Mouse (Mus musculus) liver, postnatal 0 days (tissue): ENCODE measurements around the gene Galnt10.

Source experiments
- CTCF ChIP-seq: sonication (generic); IDR thresholded peaks from 2 replicates; pipeline ENCODE4 v1.5.1; 2016; ENCODE audit warnings: antibody characterized with exemption, low read depth
- EP300 ChIP-seq: IDR thresholded peaks from 2 replicates; pipeline ENCODE4 v1.6.1; 2016; ENCODE audit warnings: antibody characterized with exemption, low read depth, mild to moderate bottlenecking

DNA sequence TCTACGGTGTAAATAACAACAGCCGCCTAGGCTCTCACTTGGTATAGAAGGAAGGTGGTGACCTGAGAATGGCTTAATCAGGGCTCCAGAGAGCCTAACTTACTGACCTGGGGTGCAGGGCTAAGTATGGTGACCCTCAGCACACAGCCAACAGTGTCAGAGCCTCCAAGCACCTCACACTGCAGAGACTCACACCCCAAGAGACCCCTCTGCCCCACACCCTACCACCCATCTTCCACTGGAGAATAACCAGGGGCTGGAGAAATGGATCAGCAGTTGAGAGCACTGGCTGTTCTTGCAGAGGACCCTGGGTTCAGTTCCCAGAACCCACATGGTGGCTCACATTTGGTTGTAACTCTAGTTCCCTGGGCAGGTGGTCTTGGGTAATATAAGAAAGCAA lies 12.2 kb upstream of the Galnt10 start:
- TF ChIP-seq CTCF (no peak), EP300 (no peak)
